Mouse (Mus musculus) neural tube, embryonic 11.5 days (tissue): ENCODE measurements at regions not wholly inside any gene's neighbourhood (a gene's known extent, or its start where the extent isn't known, plus 50 kb on each side); places are given as distances from the start of the nearest gene placed in this dataset.

ENCODE experiments used
- ATAC-seq: fragments of 200-750 bp; cut with Nextera tagmentation; 2 replicates; pipeline ENCODE4 v1.8.0; 2017; ENCODE audit warnings: moderate number of reproducible peaks, mild to moderate bottlenecking, moderate TSS enrichment, moderate library complexity; ENCODE audit not compliant: insufficient read depth, low FRiP score, low TSS enrichment
- DNase-seq: peaks from one replicate; pipeline ENCODE4 v3.0.0-alpha.2; 2015; ENCODE audit warnings: low spot score
- H3K27ac ChIP-seq: fragments of 300-500 bp; sonication (generic); 2 replicates; pipeline ENCODE4 v1.5.1; 2014; ENCODE audit warnings: low read depth, mild to moderate bottlenecking, low read length
- H3K27me3 ChIP-seq: fragments of 300-500 bp; sonication (generic); 2 replicates; pipeline ENCODE4 v1.6.1; 2014; ENCODE audit warnings: mild to moderate bottlenecking, low read length, mixed read lengths; ENCODE audit not compliant: control insufficient read depth, insufficient read depth
- H3K36me3 ChIP-seq: fragments of 300-500 bp; sonication (generic); 2 replicates; pipeline ENCODE4 v1.6.1; 2014; ENCODE audit warnings: mild to moderate bottlenecking, low read length, moderate library complexity, mixed read lengths; ENCODE audit not compliant: control insufficient read depth, insufficient read depth
- H3K4me1 ChIP-seq: fragments of 300-500 bp; sonication (generic); 2 replicates; pipeline ENCODE4 v1.6.1; 2014; ENCODE audit warnings: low read length, mixed read lengths; ENCODE audit not compliant: control insufficient read depth, insufficient read depth
- H3K4me2 ChIP-seq: fragments of 300-500 bp; sonication (generic); 2 replicates; pipeline ENCODE4 v1.6.1; 2014; ENCODE audit warnings: low read depth, mild to moderate bottlenecking, moderate library complexity
- H3K4me3 ChIP-seq: fragments of 300-500 bp; sonication (generic); 2 replicates; pipeline ENCODE4 v1.5.1; 2014; ENCODE audit warnings: low read depth, low read length
- H3K9ac ChIP-seq: fragments of 300-500 bp; sonication (generic); 2 replicates; pipeline ENCODE4 v1.6.1; 2014; ENCODE audit warnings: mild to moderate bottlenecking, low read length
- H3K9me3 ChIP-seq: fragments of 300-500 bp; sonication (generic); 2 replicates; pipeline ENCODE4 v1.6.1; 2016; ENCODE audit warnings: low read length; ENCODE audit not compliant: control insufficient read depth
- WGBS: fragments of 180-500 bp; shearing (Covaris S2); extraction: QIAGEN DNeasy Blood & Tissue Kit; methylation state at CpG from one replicate; pipeline ENCODE4 v1.1.7; 2014; 5-methylcytosine and 5-hydroxymethylcytosine counted together

DNA sequence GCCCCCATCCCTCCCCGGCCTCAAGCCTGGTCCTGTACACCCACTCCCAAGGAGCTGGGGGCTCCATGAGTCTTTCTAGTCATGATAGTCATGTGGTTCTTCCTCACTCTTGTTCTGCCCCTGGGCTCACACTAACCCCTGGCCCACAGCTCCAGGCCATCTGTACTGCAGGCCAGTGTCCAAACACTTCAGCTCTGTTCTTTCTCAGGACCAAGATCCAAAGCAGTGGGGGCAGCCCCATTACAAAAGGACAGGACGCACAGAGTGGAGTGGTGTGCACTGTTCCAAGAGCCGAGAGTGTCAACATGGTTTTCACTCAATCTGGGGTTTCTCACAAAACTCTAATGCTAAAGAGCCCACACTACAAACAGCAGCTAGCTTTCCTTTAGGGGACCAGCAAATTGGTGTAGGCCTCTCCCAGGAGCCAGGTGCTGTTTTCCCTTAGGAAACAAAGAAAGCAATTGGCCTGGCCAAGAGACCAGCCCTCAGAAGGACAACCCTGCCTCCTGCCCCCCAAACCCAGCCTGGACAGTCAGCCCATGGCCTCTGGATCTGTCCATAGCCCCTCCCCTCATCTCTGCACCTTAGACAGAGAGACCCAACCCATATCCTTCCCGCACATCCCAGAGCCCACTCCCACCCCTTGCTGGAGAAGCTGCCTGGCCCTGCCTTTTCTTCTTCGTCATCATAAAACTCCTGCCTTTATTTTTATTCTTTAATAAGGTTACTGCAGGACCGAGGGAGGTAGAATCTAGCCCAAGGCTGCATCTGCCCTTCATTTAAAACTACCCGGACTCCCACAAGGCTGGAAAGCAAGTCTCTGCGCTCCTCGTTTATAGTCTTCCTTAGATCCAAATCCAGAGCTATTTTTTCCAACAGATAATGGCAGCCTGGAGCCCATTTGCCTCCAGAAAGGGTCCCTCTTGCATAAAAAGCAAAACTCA, 188.2 kb upstream of the Cdh5 start:
- H3K9ac ChIP-seq, result no peak overlapping the region
- DNase-seq (no peak), ATAC-seq (no peak)
- no peaks in the 10 kb centered on the region for H3K9me3 ChIP-seq
- H3K36me3 ChIP-seq, result no peaks in the 10 kb centered on the region
- WGBS, result 85% methylated on average over 9 of the region's 9 CpGs
- H3K27ac ChIP-seq, result no peak overlapping the region
- no peak overlapping the region for H3K4me3 ChIP-seq
- no peaks in the 10 kb centered on the region for H3K4me1 ChIP-seq
- H3K27me3 ChIP-seq, result no peaks in the 10 kb centered on the region
- no peak overlapping the region for H3K4me2 ChIP-seq

DNA sequence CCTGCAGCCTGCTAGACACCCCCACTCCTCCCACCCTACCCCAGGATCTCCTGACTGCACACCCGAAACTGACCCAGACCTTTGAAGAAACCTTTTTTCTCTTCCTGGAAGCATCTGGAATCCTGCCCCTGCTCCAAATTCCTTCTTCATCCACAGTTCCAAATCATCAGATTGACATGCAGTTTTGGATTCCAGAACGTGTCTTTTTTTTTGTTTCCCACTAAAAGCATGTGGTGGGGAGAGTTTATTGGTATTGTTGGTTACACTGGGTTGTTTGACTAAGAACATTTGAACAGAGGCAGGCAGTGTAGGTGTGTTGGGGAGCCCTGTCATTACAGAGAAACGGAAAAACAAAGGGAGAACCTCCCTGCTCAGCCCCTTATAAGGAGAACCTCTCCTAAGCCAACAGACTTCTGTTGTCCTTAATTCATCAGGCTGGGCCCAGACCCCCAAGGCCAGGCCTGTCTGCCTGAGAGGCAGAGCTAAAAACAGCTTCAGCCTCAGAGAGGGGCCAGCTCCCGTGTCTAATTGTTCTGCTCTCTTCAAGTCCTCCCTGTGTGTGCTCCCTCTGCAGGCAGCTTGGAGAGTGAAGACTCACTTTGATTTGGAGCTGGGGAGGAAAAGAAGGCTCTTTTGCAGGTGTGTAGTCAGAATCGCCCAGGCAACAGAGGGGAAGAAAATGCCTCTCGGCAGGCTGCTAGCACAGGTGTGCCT, 187.3 kb upstream of the Cdh5 start:
- WGBS, result 51% methylated on average over 6 of the region's 6 CpGs
- DNase-seq (peak; percentile 58), ATAC-seq (no peak)
- H3K4me3 ChIP-seq, result no peak overlapping the region
- H3K4me2 ChIP-seq, result no peak overlapping the region
- H3K27me3 ChIP-seq, result no peaks in the 10 kb centered on the region
- no peaks in the 10 kb centered on the region for H3K4me1 ChIP-seq
- H3K9me3 ChIP-seq, result no peaks in the 10 kb centered on the region
- H3K36me3 ChIP-seq, result no peaks in the 10 kb centered on the region
- no peak overlapping the region for H3K27ac ChIP-seq
- no peak overlapping the region for H3K9ac ChIP-seq

DNA sequence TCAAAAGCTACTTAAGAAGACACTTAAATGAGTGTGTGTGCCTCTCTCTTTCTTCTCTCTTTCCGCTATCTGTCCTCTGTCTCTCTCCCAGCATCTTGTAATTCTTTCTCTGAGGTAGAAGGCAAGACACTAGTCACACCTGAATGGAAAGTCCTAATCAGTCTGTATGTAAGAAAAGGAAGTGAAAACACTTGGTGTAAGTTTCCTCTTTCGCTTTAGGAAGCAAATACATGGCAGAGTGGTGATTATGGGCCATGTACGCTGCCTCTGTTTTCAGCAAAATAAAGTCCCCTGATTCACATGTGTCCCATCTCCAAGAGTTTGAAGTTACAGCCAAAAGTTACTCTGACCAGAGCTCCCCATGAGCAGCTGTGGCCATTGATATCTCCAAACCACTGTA, 182.1 kb upstream of the Cdh5 start:
- Histone ChIP-seq H3K36me3 (no peaks in the 10 kb centered on the region), H3K9me3 (no peaks in the 10 kb centered on the region), H3K27ac (no peak overlapping the region), H3K27me3 (no peaks in the 10 kb centered on the region), H3K9ac (no peak overlapping the region), H3K4me3 (no peak overlapping the region), H3K4me1 (no peaks in the 10 kb centered on the region), H3K4me2 (no peak overlapping the region)
- DNase-seq, result no peak
- WGBS, result 88% methylated on average over 3 of the region's 3 CpGs
- ATAC-seq, result no peak

DNA sequence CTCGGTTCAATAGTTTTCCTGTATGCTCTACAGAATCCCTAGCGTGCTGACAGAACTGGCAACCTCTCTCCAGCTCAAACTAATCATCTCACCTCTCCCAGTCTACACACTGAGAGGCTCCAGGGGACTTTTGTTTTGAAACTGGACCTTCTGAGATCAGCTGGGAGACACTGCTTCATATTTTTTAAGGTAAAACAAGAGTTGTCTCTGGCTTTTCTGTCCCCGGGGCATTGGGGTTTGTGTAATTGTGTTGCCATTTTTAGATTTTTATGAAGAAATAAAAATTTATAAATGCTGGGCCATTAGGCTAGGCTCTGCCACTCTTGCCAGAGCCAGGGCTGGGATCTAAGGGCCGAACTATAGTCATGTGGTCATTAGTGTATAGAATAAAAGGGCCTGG, 179.8 kb upstream of the Cdh5 start:
- H3K36me3 ChIP-seq, result no peaks in the 10 kb centered on the region
- DNase-seq (no peak), ATAC-seq (no peak)
- no peak overlapping the region for H3K4me2 ChIP-seq
- no peak overlapping the region for H3K4me3 ChIP-seq
- WGBS, result 87% methylated on average over 4 of the region's 4 CpGs
- H3K9ac ChIP-seq, result no peak overlapping the region
- H3K9me3 ChIP-seq, result no peaks in the 10 kb centered on the region
- no peaks in the 10 kb centered on the region for H3K4me1 ChIP-seq
- H3K27me3 ChIP-seq, result no peaks in the 10 kb centered on the region
- no peak overlapping the region for H3K27ac ChIP-seq

DNA sequence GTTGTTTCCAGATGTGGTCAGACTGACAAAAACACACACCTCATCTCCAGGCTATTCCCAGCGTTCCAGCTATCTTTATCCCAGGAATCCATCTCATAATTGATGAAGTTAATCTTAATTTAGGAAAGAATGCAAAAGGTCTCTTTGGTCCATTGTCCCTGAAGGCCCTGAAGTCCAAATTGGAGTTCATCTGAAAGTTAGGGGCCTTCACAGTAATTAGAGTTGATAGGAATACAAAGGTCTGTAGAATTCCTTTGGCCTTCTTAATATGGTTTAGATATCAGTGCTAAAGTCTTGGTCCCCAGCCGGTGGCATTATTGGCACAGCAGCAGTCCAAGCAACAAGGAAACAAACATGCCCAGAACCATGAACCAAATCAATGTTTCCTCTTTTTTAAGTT, 178.7 kb upstream of the Cdh5 start:
- no peaks in the 10 kb centered on the region for H3K9me3 ChIP-seq
- WGBS, result 85% methylated on average over 2 of the region's 2 CpGs

DNA sequence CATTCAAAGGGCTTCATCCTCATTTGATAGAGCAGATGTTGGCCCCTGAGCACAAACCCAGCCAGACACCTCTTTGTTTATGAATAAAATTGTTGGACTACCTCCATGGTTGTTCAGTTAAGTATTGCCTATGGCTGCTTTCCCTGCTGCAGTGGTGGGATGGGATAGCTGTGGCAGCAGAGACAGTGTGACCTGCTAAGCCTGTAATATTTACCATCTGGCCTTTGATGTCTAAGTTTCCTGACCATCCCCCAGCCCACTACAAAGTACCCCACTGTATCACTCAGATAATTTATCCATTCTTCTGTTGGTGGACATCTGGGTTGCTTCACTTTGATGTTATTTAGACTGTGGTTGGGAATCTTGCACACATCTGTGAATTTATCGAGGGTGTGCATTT, 168.7 kb upstream of the Cdh5 start:
- H3K27ac ChIP-seq, result no peak overlapping the region
- no peak overlapping the region for H3K4me2 ChIP-seq
- no peaks in the 10 kb centered on the region for H3K4me1 ChIP-seq
- H3K27me3 ChIP-seq, result no peaks in the 10 kb centered on the region
- no peaks in the 10 kb centered on the region for H3K36me3 ChIP-seq
- H3K9me3 ChIP-seq, result no peaks in the 10 kb centered on the region
- WGBS, result 63% methylated on average over 1 of the region's 1 CpGs
- ATAC-seq (no peak), DNase-seq (no peak)
- H3K9ac ChIP-seq, result no peak overlapping the region
- no peak overlapping the region for H3K4me3 ChIP-seq

More for the DNA sequence above, 178.7 kb upstream of the Cdh5 start:
- DNase-seq (no peak), ATAC-seq (no peak)
- no peak overlapping the region for H3K4me2 ChIP-seq
- H3K27ac ChIP-seq, result no peak overlapping the region
- no peaks in the 10 kb centered on the region for H3K4me1 ChIP-seq
- no peak overlapping the region for H3K9ac ChIP-seq
- no peaks in the 10 kb centered on the region for H3K36me3 ChIP-seq
- H3K27me3 ChIP-seq, result no peaks in the 10 kb centered on the region
- H3K4me3 ChIP-seq, result no peak overlapping the region

DNA sequence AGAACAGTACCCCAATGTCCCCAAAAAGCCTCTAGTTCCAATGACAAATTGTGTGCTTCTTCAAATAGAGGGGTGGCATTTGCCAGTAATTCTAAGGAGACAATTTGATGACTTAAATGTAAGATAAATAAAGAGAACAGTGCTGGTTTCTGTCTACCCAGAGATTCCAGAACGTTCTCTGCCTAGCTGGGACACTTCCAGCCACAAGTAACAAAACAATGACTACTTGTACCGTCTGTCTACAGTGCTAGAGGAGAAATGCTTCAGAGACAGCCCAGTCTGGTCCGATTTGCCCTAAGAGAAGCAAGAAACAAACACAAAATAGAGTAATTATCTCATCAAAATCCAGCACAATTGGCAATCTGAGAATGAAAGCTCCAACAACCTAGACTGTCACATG, 164.9 kb upstream of the Cdh5 start:
- H3K27me3 ChIP-seq, result no peaks in the 10 kb centered on the region
- 76% methylated on average over 3 of the region's 3 CpGs for WGBS
- no peaks in the 10 kb centered on the region for H3K9me3 ChIP-seq
- no peaks in the 10 kb centered on the region for H3K4me1 ChIP-seq
- H3K4me3 ChIP-seq, result no peak overlapping the region
- ATAC-seq, result no peak
- no peaks in the 10 kb centered on the region for H3K36me3 ChIP-seq
- DNase-seq, result no peak
- H3K4me2 ChIP-seq, result no peak overlapping the region
- no peak overlapping the region for H3K27ac ChIP-seq
- H3K9ac ChIP-seq, result no peak overlapping the region

DNA sequence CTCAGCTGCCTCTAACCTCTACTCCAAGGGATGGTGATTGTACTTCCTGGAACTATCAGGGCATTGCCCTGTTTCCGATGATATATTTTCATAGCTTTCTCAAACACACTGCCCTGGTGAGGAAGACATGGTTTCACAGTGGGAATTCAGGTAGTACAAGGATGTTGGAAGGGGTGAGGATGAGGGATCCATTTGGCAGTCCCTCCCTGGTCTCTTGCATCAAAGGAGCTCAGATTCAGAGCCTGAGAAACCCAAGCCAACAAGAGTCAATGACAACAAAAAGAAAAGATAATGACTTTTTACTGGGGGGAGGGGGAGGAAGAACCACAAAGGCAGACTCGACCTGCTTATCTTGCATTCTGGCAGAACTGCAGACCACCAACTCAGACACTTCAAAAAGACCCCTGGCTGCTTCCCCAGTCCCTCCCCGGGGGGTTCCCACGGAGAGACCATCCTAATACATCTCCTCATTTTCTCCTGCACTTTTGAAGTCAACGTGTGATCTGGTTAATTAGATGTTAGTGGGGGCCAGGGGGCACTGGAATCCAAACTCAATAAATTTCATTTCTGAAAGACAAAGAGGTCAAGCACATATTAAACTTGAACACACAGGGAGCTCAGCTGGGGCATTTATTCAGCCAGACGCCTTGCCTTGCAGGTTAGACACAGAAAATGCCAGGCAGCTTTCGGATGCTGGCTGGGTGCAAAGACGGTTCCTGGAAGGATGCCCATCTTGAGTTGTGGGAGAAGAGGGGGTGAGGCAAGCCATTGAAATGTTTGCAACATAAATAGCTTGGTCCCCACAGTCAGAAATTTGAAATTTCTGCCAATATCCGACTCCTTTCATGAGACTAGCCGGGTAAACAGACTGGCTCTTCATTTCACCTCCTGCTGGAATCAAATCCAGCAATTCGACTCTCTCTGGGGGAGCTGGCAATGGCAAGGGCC, 162.9 kb upstream of the Cdh5 start:
- Histone ChIP-seq H3K9ac (no peak overlapping the region), H3K9me3 (no peaks in the 10 kb centered on the region), H3K36me3 (no peaks in the 10 kb centered on the region), H3K4me1 (no peaks in the 10 kb centered on the region), H3K4me3 (no peak overlapping the region), H3K27me3 (no peaks in the 10 kb centered on the region), H3K27ac (no peak overlapping the region), H3K4me2 (no peak overlapping the region)
- 47% methylated on average over 11 of the region's 11 CpGs for WGBS
- DNase-seq, result no peak
- no peak for ATAC-seq
